Mouse (Mus musculus): ENCODE data around the gene Gm5105.

- TF ChIP-seq CHD1 (IDR thresholded peaks at IDR 0.05; ENCODE audit: low read depth, low read length) = no peak
- no peak for TF ChIP-seq EP300 (IDR thresholded peaks at IDR 0.05; ENCODE audit: low read depth in 1 of 2, low read length in 2 of 2)
- no peak for TF ChIP-seq BHLHE40 (IDR thresholded peaks at IDR 0.05; ENCODE audit: borderline replicate concordance, low read depth, low read length)
- no peak for TF ChIP-seq CTCF (IDR thresholded peaks at IDR 0.05 in 2 of 3, conservative IDR thresholded peaks at IDR 0.05 in 1 of 3; ENCODE audit: control insufficient read depth in 1 of 3, insufficient read depth in 1 of 3, low read depth in 2 of 3, low read length in 3 of 3, poor library complexity in 1 of 3, severe bottlenecking in 1 of 3)
- no peak for TF ChIP-seq ELF1 (IDR thresholded peaks at IDR 0.05; ENCODE audit: low read depth, low read length)
- no peak for TF ChIP-seq TBP (IDR thresholded peaks at IDR 0.05; ENCODE audit: low read depth, low read length)
- TF ChIP-seq POLR2A (IDR thresholded peaks at IDR 0.05; ENCODE audit: control insufficient read depth in 1 of 2, insufficient read depth in 1 of 2, low read depth in 1 of 2, low read length in 2 of 2, poor library complexity in 1 of 2) = no peak
- TF ChIP-seq TCF12 (IDR thresholded peaks at IDR 0.05; ENCODE audit: low read depth, low read length) = no peak
- no peak for TF ChIP-seq GATA1 (IDR thresholded peaks at IDR 0.05; ENCODE audit: low read depth, low read length)
- no peak for TF ChIP-seq CHD2 (IDR thresholded peaks at IDR 0.05; ENCODE audit: low read length)
These were observed 28.5 kb upstream of the Gm5105 start for GRCm38 (mm10) chr3:138095718-138096117.

All from MEL (cell line).